Mouse (Mus musculus): Measurements from ENCODE around the gene Rad51b. TPM values are rescaled to one million over a fixed set of nuclear protein-coding genes. Genes with fewer than 3 reads are reported as not detected.
A peak's percentile ranks its signal among the peaks of the same experiment; 100 is the strongest.

Gene Rad51b
- polyA plus RNA-seq, 1 experiment from 2014 or later: 8.7 TPM

DNA sequence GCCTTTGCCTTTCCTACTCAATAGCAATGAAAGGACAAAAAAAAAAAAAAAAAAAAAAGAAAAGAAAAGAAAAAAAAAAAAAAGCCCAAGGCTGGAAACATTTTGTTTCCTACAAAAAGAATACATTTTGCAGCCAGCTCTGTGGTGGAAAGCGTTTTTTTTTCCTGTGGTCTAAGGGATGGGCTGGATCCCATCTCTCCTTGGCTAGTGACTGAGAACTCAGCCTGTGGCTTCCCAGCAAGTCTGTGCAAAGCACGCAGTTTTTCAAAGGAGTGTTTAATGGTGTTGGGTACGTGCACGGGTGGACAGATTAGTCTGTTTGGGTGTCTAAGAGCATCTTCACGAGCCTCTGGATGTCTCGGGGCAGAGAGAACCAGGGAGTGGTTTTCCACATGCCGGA is 487.1 kb downstream of the Rad51b start:
- Histone ChIP-seq H3K4me2 (no peak overlapping the region), H3K9me3 (no peaks in the 10 kb centered on the region), H3K27me3 (replicated peaks) (no peaks in the 10 kb centered on the region), H3K27ac (peak overlapping the region; percentile 11; the same call in 1 of the 2 replicates), H3K4me1 (0 out of 2 replicates have a peak, but pooled peaks cover 9% of the 10 kb centered on the region), H3K9ac (no peak overlapping the region), H3K4me3 (replicated peaks) (no peak overlapping the region), H3K36me3 (no peaks in the 10 kb centered on the region)
- no peak for ATAC-seq (ENCODE audit: insufficient read depth, low FRiP score, low read depth)
- 82% methylated on average over 7 of the region's 7 CpGs for WGBS

DNA sequence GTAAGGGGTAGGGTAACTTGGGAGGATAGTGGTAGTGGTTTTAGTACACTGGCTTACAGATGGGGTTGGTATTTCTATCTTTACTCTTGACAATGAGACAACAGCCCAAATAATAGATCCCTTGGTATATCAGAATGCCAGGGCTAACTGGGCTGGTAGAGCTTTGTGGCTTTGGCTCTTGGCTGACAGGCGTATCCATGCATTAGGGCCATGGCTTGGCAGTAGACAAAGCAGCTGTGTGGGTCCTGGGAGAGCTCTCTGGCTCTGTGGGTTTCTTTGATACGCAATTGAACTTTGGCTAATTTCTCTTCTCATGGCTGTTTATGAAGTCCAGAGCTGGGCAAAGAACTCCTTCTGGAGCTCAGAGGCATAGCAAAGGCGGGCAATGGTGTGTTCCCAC is 488.6 kb downstream of the Rad51b start:
- ATAC-seq (ENCODE audit: insufficient read depth, low FRiP score, low read depth): no peak
- WGBS: 91% methylated on average over 3 of the region's 3 CpGs

DNA sequence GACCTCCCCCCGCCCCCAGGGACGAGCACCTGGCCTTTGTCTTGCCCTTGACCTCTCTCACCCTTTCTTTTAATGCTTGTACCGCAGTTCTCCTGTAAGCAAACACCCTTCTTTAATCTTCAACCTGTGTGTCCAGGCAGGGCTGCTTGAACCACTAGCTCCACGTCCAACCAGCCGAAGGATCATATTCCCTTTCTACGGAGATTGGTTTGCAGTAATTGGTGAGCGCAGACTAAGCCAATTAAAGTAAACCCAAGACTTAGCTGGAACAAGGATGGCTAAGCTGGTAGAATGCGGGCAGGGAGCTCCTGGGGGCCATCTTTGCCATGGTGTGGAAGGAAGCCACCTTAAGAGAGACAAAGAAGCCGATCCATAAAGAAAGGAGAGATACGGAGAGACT is 490.5 kb downstream of the Rad51b start:
- Histone ChIP-seq H3K27me3 (replicated peaks) (no peaks in the 10 kb centered on the region), H3K9ac (no peak overlapping the region), H3K4me2 (no peak overlapping the region), H3K4me1 (0 out of 2 replicates have a peak, but pooled peaks cover 4% of the 10 kb centered on the region), H3K9me3 (no peaks in the 10 kb centered on the region), H3K36me3 (no peaks in the 10 kb centered on the region), H3K4me3 (replicated peaks) (no peak overlapping the region), H3K27ac (no peak overlapping the region)
- no peak for ATAC-seq (ENCODE audit: insufficient read depth, low FRiP score, low read depth)
- 80% methylated on average over 10 of the region's 10 CpGs for WGBS

More for the DNA sequence above, 488.6 kb downstream of the Rad51b start:
- no peaks in the 10 kb centered on the region for H3K36me3 ChIP-seq
- H3K9ac ChIP-seq: no peak overlapping the region
- H3K4me1 ChIP-seq: 0 out of 2 replicates have a peak, but pooled peaks cover 4% of the 10 kb centered on the region
- no peaks in the 10 kb centered on the region for H3K27me3 ChIP-seq (replicated peaks)
- no peaks in the 10 kb centered on the region for H3K9me3 ChIP-seq
- H3K4me2 ChIP-seq: no peak overlapping the region
- no peak overlapping the region for H3K4me3 ChIP-seq (replicated peaks)
- no peak overlapping the region for H3K27ac ChIP-seq

DNA sequence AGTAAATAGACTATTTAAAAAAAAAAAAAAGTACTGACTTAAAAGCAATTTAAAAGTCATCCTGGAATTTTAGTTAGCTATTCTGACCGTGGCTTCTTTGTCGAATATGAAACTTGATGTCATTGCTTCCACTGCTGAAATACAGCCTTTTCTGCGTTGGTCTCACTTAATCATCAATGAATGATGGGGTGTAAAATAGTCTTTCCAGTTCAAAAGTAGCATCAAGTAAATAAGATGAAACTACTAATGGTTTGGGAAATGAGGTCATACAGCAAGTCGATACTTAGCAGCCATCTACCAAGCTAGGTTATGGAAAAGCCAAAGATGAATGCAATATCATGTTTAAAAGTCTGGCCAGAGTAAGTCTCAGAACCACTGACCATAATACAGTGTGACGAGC is 491.3 kb downstream of the Rad51b start:
- WGBS: 83% methylated on average over 5 of the region's 5 CpGs
- no peak overlapping the region for H3K4me2 ChIP-seq
- no peak overlapping the region for H3K4me3 ChIP-seq (replicated peaks)
- H3K9me3 ChIP-seq: no peaks in the 10 kb centered on the region
- H3K27ac ChIP-seq: no peak overlapping the region
- H3K27me3 ChIP-seq (replicated peaks): no peaks in the 10 kb centered on the region
- ATAC-seq (ENCODE audit: insufficient read depth, low FRiP score, low read depth): no peak
- no peaks in the 10 kb centered on the region for H3K4me1 ChIP-seq
- no peak overlapping the region for H3K9ac ChIP-seq
- H3K36me3 ChIP-seq: no peaks in the 10 kb centered on the region

DNA sequence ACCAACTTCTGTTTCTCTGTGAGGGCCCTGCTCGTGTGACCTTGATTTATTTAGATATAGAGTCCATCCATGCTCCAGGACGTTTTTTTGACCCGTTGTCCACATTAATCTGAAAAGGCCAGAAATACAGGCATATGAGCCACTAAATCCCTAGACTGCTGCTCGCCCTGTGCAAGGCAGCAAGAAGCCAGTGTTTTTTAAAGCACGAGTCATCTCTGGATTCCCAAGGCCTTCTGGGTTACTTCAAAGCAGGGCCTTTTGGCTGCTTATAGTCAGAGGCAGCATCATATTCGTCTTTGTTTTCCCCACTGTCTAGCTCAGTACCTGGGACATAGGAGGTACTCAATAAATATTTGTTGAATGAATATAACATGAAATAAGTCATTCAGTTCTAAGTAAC is 492.4 kb downstream of the Rad51b start:
- no peak overlapping the region for H3K9ac ChIP-seq
- H3K9me3 ChIP-seq: no peaks in the 10 kb centered on the region
- no peaks in the 10 kb centered on the region for H3K27me3 ChIP-seq (replicated peaks)
- H3K27ac ChIP-seq: peak overlapping the region; percentile 11; the same call in 1 of the 2 replicates
- no peaks in the 10 kb centered on the region for H3K36me3 ChIP-seq
- H3K4me3 ChIP-seq (replicated peaks): no peak overlapping the region
- no peaks in the 10 kb centered on the region; the same call in 1 of the 2 replicates for H3K4me1 ChIP-seq
- ATAC-seq (ENCODE audit: insufficient read depth, low FRiP score, low read depth): no peak
- no peak overlapping the region for H3K4me2 ChIP-seq
- 59% methylated on average over 6 of the region's 6 CpGs for WGBS

DNA sequence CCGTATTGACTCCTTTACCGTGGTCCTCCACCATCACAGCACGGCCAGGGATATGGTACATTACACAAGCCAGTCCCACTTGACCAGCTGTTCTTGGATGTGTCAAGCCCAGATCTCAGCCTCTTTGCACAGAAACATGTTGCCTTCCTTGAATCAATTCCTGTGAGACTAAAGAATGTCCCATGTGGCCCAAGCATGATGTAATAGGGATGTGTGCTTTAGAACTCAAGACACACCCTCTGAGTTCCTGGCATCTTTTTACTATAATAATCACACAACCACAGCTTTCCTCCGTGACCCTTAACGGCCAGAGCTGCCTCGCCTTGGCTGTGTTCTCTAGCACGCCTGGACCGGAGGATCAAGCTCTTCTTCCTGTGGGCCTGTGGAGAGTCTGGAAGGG is 496.3 kb downstream of the Rad51b start:
- 72% methylated on average over 8 of the region's 8 CpGs for WGBS
- no peak overlapping the region for H3K9ac ChIP-seq
- ATAC-seq (ENCODE audit: insufficient read depth, low FRiP score, low read depth): no peak
- no peaks in the 10 kb centered on the region for H3K36me3 ChIP-seq
- H3K4me2 ChIP-seq: no peak overlapping the region
- H3K27me3 ChIP-seq (replicated peaks): no peaks in the 10 kb centered on the region
- no peak overlapping the region for H3K27ac ChIP-seq
- H3K9me3 ChIP-seq: no peaks in the 10 kb centered on the region
- no peak overlapping the region for H3K4me3 ChIP-seq (replicated peaks)
- H3K4me1 ChIP-seq: peaks cover 4% of the 10 kb centered on the region; the same call in 1 of the 2 replicates

DNA sequence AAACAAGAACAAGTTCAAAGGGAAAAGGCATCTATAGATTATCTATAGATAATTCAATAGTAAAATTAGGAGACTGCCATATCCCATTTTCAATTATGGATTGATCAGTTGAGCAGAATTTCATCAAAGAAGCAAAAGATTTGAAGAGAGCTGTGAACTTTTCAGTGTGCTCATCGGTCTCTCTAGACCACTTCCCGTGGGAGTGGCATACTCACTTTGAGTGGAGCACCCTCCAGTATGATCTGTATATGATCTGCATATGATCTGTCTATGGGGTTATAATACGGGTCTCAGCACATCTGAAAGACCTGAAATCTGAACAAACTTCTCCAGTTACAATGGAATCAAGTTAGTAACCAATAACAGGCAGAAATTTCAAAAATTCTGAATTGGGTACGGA is 497.7 kb downstream of the Rad51b start:
- Histone ChIP-seq H3K27ac (no peak overlapping the region), H3K4me2 (no peak overlapping the region), H3K36me3 (no peaks in the 10 kb centered on the region; the same call in 1 of the 2 replicates), H3K9ac (no peak overlapping the region), H3K9me3 (no peaks in the 10 kb centered on the region), H3K4me1 (peaks cover 4% of the 10 kb centered on the region; the same call in 1 of the 2 replicates), H3K4me3 (replicated peaks) (no peak overlapping the region), H3K27me3 (replicated peaks) (no peaks in the 10 kb centered on the region)
- WGBS: 91% methylated on average over 4 of the region's 4 CpGs
- no peak for ATAC-seq (ENCODE audit: insufficient read depth, low FRiP score, low read depth)

DNA sequence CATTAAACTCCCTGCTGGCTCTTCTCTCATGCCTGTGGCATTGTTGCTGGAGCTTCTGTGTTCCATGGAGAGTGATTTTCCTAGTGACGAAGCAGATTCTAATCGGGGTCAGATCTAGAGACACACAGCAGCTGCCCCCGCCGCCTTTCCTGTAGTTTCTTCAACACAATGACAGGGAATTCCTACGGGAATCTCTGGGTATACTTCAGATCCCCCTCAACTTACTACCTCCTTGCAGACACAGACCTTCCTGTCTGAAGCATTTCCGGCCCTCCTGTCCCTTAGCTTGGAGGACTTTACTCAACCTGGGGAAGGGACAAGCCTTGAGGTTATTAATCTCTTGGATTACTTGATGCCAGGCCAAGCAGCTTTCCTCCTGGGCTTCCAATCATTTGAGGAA is 499.2 kb downstream of the Rad51b start:
- Histone ChIP-seq H3K27me3 (replicated peaks) (no peaks in the 10 kb centered on the region), H3K27ac (no peak overlapping the region), H3K36me3 (no peaks in the 10 kb centered on the region; the same call in 1 of the 2 replicates), H3K4me3 (replicated peaks) (no peak overlapping the region), H3K4me2 (no peak overlapping the region), H3K9ac (no peak overlapping the region), H3K9me3 (no peaks in the 10 kb centered on the region), H3K4me1 (peaks cover 4% of the 10 kb centered on the region; the same call in 1 of the 2 replicates)
- WGBS: 63% methylated on average over 6 of the region's 6 CpGs
- no peak for ATAC-seq (ENCODE audit: insufficient read depth, low FRiP score, low read depth)

DNA sequence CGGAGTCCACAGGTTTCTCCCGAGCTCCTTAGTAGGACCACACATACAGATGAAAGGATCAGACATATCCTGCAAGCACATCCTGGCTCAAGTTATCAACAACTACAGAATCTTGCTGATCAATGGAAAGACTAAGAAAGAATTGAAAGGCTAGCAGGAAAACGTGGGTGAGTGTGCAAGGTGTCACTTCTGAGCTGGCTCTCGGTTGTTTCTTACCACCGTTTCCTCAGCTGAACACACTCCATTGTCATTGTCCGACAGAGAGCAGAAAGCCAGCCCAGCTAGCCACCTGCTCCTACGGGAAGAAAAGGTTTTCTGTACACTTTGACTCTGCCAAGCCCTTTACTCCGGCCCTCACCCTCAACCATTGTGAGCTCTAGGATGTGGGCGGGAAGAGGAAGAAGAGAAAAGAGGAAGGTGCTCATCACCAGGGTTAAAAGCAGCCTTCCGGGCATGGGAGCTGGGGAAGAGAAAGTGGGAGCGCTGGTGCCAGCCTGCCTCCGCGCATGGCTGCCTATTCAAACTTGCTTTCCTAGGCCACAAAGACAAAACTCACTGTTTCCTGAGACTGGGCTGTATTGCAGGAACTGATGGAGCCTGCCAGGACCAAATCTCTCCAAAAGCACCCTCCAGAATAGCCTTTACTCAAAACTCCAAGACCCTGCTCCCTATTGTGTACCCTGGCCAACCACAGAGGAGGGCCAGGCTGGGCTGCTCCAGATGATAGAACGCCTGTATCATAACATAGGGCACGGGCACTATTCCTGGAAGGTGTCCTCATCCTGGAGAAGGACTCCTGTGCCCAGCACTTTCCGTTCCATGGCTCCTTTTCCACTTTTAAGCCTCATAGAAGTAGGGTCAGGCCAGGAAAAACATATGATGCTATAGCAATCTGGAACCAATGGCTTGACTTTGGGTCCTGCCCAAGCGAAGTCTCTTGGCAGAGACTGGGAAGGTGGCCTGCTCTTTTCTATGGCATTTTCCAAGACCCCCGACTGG is 500.0 kb downstream of the Rad51b start:
- H3K9me3 ChIP-seq: no peaks in the 10 kb centered on the region
- no peaks in the 10 kb centered on the region for H3K27me3 ChIP-seq (replicated peaks)
- H3K4me3 ChIP-seq (replicated peaks): no peak overlapping the region
- no peak overlapping the region for H3K27ac ChIP-seq
- no peak overlapping the region for H3K9ac ChIP-seq
- H3K4me1 ChIP-seq: peaks cover 4% of the 10 kb centered on the region; the same call in 1 of the 2 replicates
- H3K36me3 ChIP-seq: no peaks in the 10 kb centered on the region; the same call in 1 of the 2 replicates
- H3K4me2 ChIP-seq: no peak overlapping the region
- no peak for ATAC-seq (ENCODE audit: insufficient read depth, low FRiP score, low read depth)
- 78% methylated on average over 18 of the region's 18 CpGs for WGBS

DNA sequence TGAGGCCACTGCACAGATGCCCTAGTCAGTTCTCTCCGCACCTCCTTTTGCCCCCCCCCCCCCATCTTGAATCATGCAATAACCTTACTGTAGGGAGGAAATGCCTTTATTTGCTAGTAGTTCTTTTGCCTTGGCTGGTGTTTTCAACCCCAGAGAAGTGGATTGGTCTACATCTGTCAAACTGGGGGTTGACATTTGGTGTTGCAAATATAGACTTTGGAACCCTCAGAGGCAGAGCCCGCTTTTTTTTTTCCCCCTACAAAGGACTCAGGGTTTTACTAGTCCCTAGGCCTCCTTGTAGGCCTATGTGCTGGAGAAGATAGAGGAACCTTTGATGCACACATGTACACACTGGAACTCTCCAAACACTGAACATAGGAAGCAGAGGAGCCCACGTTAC is 501.4 kb downstream of the Rad51b start:
- no peak overlapping the region for H3K4me3 ChIP-seq (replicated peaks)
- no peaks in the 10 kb centered on the region for H3K27me3 ChIP-seq (replicated peaks)
- no peak for ATAC-seq (ENCODE audit: insufficient read depth, low FRiP score, low read depth)
- peaks cover 4% of the 10 kb centered on the region; the same call in 1 of the 2 replicates for H3K4me1 ChIP-seq
- H3K27ac ChIP-seq: no peak overlapping the region
- no peak overlapping the region for H3K4me2 ChIP-seq
- no peaks in the 10 kb centered on the region for H3K9me3 ChIP-seq
- no peak overlapping the region for H3K9ac ChIP-seq
- no peaks in the 10 kb centered on the region; the same call in 1 of the 2 replicates for H3K36me3 ChIP-seq
- 85% methylated on average over 3 of the region's 3 CpGs for WGBS

DNA sequence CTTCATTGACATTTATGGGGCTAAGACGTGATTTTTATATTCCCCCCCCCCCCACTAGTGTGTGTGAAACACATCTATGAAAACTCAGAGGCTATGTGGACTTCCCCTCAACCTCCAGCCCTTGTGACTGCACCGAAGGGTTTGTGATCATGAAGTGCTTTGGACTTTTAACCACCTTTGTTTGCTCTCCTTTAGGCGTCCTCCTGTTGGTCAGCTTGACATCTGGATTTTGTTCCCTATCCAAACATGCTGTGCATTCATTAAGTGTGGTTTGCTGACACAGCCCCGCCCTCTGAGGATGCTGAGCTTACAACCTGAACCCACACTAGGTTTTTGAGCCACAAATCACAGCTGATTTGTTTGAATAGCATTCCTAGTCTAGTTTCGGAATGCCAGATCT is 502.3 kb downstream of the Rad51b start:
- ATAC-seq (ENCODE audit: insufficient read depth, low FRiP score, low read depth): peak; percentile 65; the same call in 1 of the 2 replicates
- Histone ChIP-seq H3K9me3 (no peaks in the 10 kb centered on the region), H3K36me3 (no peaks in the 10 kb centered on the region; the same call in 1 of the 2 replicates), H3K4me2 (no peak overlapping the region), H3K4me1 (0 out of 2 replicates have a peak, but pooled peaks cover 6% of the 10 kb centered on the region), H3K27ac (no peak overlapping the region), H3K27me3 (replicated peaks) (no peaks in the 10 kb centered on the region), H3K4me3 (replicated peaks) (no peak overlapping the region), H3K9ac (no peak overlapping the region)
- WGBS: 70% methylated on average over 5 of the region's 5 CpGs

DNA sequence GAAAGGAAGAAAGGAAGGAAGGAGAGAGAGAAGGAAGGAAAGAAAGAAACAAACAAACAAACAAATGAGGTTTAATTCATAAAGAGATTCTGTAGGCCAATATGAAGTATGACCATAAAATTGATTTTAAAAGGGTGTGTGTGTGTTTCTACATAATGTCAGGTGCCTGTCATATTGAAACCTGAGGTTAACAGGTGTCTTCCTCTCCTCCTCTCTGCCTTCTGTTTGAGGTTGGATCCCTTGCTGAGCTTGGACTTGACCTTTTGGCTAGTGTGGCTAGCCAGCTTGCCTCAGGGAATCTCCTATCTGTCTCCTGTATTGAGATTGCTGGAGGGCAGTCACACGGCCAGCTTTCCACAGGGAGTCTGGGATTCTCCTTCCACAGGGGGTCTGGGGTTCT is 506.6 kb downstream of the Rad51b start:
- Histone ChIP-seq H3K27ac (no peak overlapping the region), H3K27me3 (replicated peaks) (no peaks in the 10 kb centered on the region), H3K4me2 (no peak overlapping the region), H3K4me3 (replicated peaks) (no peak overlapping the region), H3K9me3 (no peaks in the 10 kb centered on the region), H3K4me1 (peaks cover 30% of the 10 kb centered on the region), H3K9ac (no peak overlapping the region), H3K36me3 (no peaks in the 10 kb centered on the region; the same call in 1 of the 2 replicates)
- no peak for ATAC-seq (ENCODE audit: insufficient read depth, low FRiP score, low read depth)
- WGBS: 88% methylated on average over 1 of the region's 1 CpGs

Data from stomach, embryonic 15.5 days (tissue).